Mouse (Mus musculus): Measurements from ENCODE around the gene Ism1. TPM values are rescaled to one million over a fixed set of nuclear protein-coding genes. Genes with fewer than 3 reads are reported as not detected.

Gene Ism1
- total and polyA plus RNA-seq, 3 experiments, result not detected

GRCm38 (mm10) chr2:139783318-139783850 is 105.4 kb downstream of the Ism1 start:
- H3K4me1 ChIP-seq (ENCODE audit: control insufficient read depth in 1 of 2, insufficient read depth in 2 of 2), result peaks cover 0 to 2% of the 10 kb centered on the region in 2 experiments; a peak in 2 of 4 replicates
- dilution Hi-C loops (cut with MboI; ENCODE audit: extremely low pct_ligation_motif_present, extremely low pct_unique_long_range_greater_than_20kb, low sequenced_read_pairs) (no loop called here), in situ Hi-C loops (cut with MboI; ENCODE audit: low pct_ligation_motif_present, low pct_unique_long_range_greater_than_20kb, low sequenced_read_pairs) (no loop called here)
- DNase-seq (ENCODE audit: extremely low read depth), result no peak
- H3K4me2 ChIP-seq (ENCODE audit: insufficient read depth, low read depth, poor library complexity, severe bottlenecking), result no peak overlapping the region
- H3K36me3 ChIP-seq (replicated peaks in 1 of 2; ENCODE audit: control insufficient read depth in 1 of 2, insufficient read depth in 1 of 2, low read length in 1 of 2), result no peaks in the 10 kb centered on the region
- H3K4me3 ChIP-seq (replicated peaks in 1 of 3; ENCODE audit: low read depth in 2 of 3, low read length in 2 of 3, poor library complexity in 1 of 3), result no peak overlapping the region
- H3K27me3 ChIP-seq (replicated peaks), result no peaks in the 10 kb centered on the region
- H3K9ac ChIP-seq (ENCODE audit: insufficient read depth, low read depth), result no peak overlapping the region
- no peak overlapping the region for H3K27ac ChIP-seq (ENCODE audit: insufficient read depth, low read depth)
- H3K79me2 ChIP-seq (replicated peaks; ENCODE audit: control insufficient read depth, extremely low read depth, insufficient read depth, poor library complexity, severe bottlenecking), result no peaks in the 10 kb centered on the region
- TF ChIP-seq ZC3H11A (IDR thresholded peaks at IDR 0.05; ENCODE audit: low read depth, low read length) (no peak), NRF1 (IDR thresholded peaks at IDR 0.05; ENCODE audit: low read depth, low read length) (peak; percentile 54), KAT2A (IDR thresholded peaks at IDR 0.05; ENCODE audit: insufficient replicate concordance, low read length) (no peak), USF1 (IDR thresholded peaks at IDR 0.05; ENCODE audit: low read depth, low read length) (no peak), USF2 (conservative IDR thresholded peaks at IDR 0.05; ENCODE audit: low read depth, low read length) (no peak)
- no peaks in the 10 kb centered on the region for H3K9me3 ChIP-seq (replicated peaks; ENCODE audit: low read length)

GRCm38 (mm10) chr2:139784465-139784864 is 106.5 kb downstream of the Ism1 start:
- DNase-seq (ENCODE audit: extremely low read depth), result no peak
- no peak overlapping the region for H3K4me2 ChIP-seq (ENCODE audit: insufficient read depth, low read depth, poor library complexity, severe bottlenecking)
- H3K36me3 ChIP-seq (replicated peaks in 1 of 2; ENCODE audit: control insufficient read depth in 1 of 2, insufficient read depth in 1 of 2, low read length in 1 of 2), result no peaks in the 10 kb centered on the region
- H3K27ac ChIP-seq (ENCODE audit: insufficient read depth, low read depth), result no peak overlapping the region
- no peaks in the 10 kb centered on the region for H3K4me1 ChIP-seq (ENCODE audit: control insufficient read depth in 1 of 2, insufficient read depth in 2 of 2)
- no peaks in the 10 kb centered on the region for H3K9me3 ChIP-seq (replicated peaks; ENCODE audit: low read length)
- dilution Hi-C loops (cut with MboI; ENCODE audit: extremely low pct_ligation_motif_present, extremely low pct_unique_long_range_greater_than_20kb, low sequenced_read_pairs), result no loop called here
- no peaks in the 10 kb centered on the region for H3K27me3 ChIP-seq (replicated peaks)
- in situ Hi-C loops (cut with MboI; ENCODE audit: low pct_ligation_motif_present, low pct_unique_long_range_greater_than_20kb, low sequenced_read_pairs), result no loop called here
- H3K4me3 ChIP-seq (replicated peaks in 1 of 3; ENCODE audit: low read depth in 2 of 3, low read length in 2 of 3, poor library complexity in 1 of 3), result no peak overlapping the region
- TF ChIP-seq ZMIZ1 (IDR thresholded peaks at IDR 0.05; ENCODE audit: low read depth, low read length) (no peak), EP300 (IDR thresholded peaks at IDR 0.05; ENCODE audit: low read length) (no peak), ZC3H11A (IDR thresholded peaks at IDR 0.05; ENCODE audit: low read depth, low read length) (no peak), TBP (conservative IDR thresholded peaks at IDR 0.05; ENCODE audit: low read depth, low read length) (no peak), MXI1 (IDR thresholded peaks at IDR 0.05; ENCODE audit: low read depth, low read length) (no peak), RCOR1 (conservative IDR thresholded peaks at IDR 0.05; ENCODE audit: low read depth, low read length) (no peak)
- no peak overlapping the region for H3K9ac ChIP-seq (ENCODE audit: insufficient read depth, low read depth)
- no peaks in the 10 kb centered on the region for H3K79me2 ChIP-seq (replicated peaks; ENCODE audit: control insufficient read depth, extremely low read depth, insufficient read depth, poor library complexity, severe bottlenecking)

- dilution Hi-C loops (cut with MboI; ENCODE audit: extremely low pct_ligation_motif_present, extremely low pct_unique_long_range_greater_than_20kb, low sequenced_read_pairs), result no loop called here
Measured at GRCm38 (mm10) chr2:139784946-139785345, 107.0 kb downstream of the Ism1 start.

More at GRCm38 (mm10) chr2:139784946-139785345, 107.0 kb downstream of the Ism1 start:
- Histone ChIP-seq H3K79me2 (replicated peaks; ENCODE audit: control insufficient read depth, extremely low read depth, insufficient read depth, poor library complexity, severe bottlenecking) (no peaks in the 10 kb centered on the region), H3K9me3 (replicated peaks; ENCODE audit: low read length) (no peaks in the 10 kb centered on the region), H3K27ac (ENCODE audit: insufficient read depth, low read depth) (no peak overlapping the region), H3K27me3 (replicated peaks) (no peaks in the 10 kb centered on the region), H3K4me3 (replicated peaks in 1 of 3; ENCODE audit: low read depth in 2 of 3, low read length in 2 of 3, poor library complexity in 1 of 3) (no peak overlapping the region), H3K4me1 (ENCODE audit: control insufficient read depth in 1 of 2, insufficient read depth in 2 of 2) (no peaks in the 10 kb centered on the region), H3K9ac (ENCODE audit: insufficient read depth, low read depth) (no peak overlapping the region), H3K36me3 (replicated peaks in 1 of 2; ENCODE audit: control insufficient read depth in 1 of 2, insufficient read depth in 1 of 2, low read length in 1 of 2) (no peaks in the 10 kb centered on the region), H3K4me2 (ENCODE audit: insufficient read depth, low read depth, poor library complexity, severe bottlenecking) (no peak overlapping the region)
- DNase-seq (ENCODE audit: extremely low read depth), result no peak
- no peak for TF ChIP-seq CHD1 (IDR thresholded peaks at IDR 0.05; ENCODE audit: low read depth, low read length)
- TF ChIP-seq MYC (IDR thresholded peaks at IDR 0.05; ENCODE audit: low read depth, low read length), result no peak
- no peak for TF ChIP-seq RAD21 (IDR thresholded peaks at IDR 0.05; ENCODE audit: low read depth, low read length)
- TF ChIP-seq MAX (IDR thresholded peaks at IDR 0.05; ENCODE audit: low read length), result no peak
- TF ChIP-seq MXI1 (IDR thresholded peaks at IDR 0.05; ENCODE audit: low read depth, low read length), result no peak
- no peak for TF ChIP-seq SMC3 (IDR thresholded peaks at IDR 0.05; ENCODE audit: low read depth, low read length)
- no peak for TF ChIP-seq SIN3A (IDR thresholded peaks at IDR 0.05; ENCODE audit: low read length)
- no peak for TF ChIP-seq UBTF (IDR thresholded peaks at IDR 0.05; ENCODE audit: low read depth, low read length)
- no peak for TF ChIP-seq HCFC1 (IDR thresholded peaks at IDR 0.05; ENCODE audit: low read depth, low read length)
- TF ChIP-seq GABPA (IDR thresholded peaks at IDR 0.05; ENCODE audit: insufficient replicate concordance, low read depth, low read length), result no peak
- no peak for TF ChIP-seq USF1 (IDR thresholded peaks at IDR 0.05; ENCODE audit: low read depth, low read length)
- in situ Hi-C loops (cut with MboI; ENCODE audit: low pct_ligation_motif_present, low pct_unique_long_range_greater_than_20kb, low sequenced_read_pairs), result no loop called here

All from CH12.LX (cell line).